Comparison of ENCODE assay signal across 13 mouse cellular contexts in genomic region chr17:28030446-28030845, GRCm38 (mm10). TPM values are rescaled to one million over a fixed set of nuclear protein-coding genes. Genes with fewer than 3 reads are reported as not detected.
DNase-seq lines count a peak whose midpoint lies in the region; ATAC-seq and TF ChIP-seq lines count a peak whose summit lies in the region.
"Had no signal": no experiment of that assay in that cellular context is flagged by ENCODE, and none has a peak within 500 bp of the region (broad histone marks: within the 10 kb centered on the region; RNA-seq: fewer than 3 reads in every experiment).

No protein-coding gene starts in this region.

- H3K9me3 ChIP-seq in forebrain, embryonic 10.5 days = no peaks in the 10 kb centered on the region
- no peaks in the 10 kb centered on the region for H3K9me3 ChIP-seq in forebrain, embryonic 16.5 days (ENCODE audit: control insufficient read depth, low read length)
- no peaks in the 10 kb centered on the region for H3K9me3 ChIP-seq in hindbrain, postnatal 0 days (ENCODE audit: low read length)
- no peaks in the 10 kb centered on the region for H3K9me3 ChIP-seq in hindbrain, embryonic 14.5 days (ENCODE audit: control insufficient read depth, low read length)
- H3K9me3 ChIP-seq in neural tube, embryonic 13.5 days = no peaks in the 10 kb centered on the region
- H3K9me3 ChIP-seq: neural tube, embryonic 12.5 days had no signal

- H3K9ac ChIP-seq in forebrain, embryonic 16.5 days (replicated peaks; ENCODE audit: low read depth, low read length) = no peak overlapping the region
- H3K9ac ChIP-seq in hindbrain, postnatal 0 days (replicated peaks; ENCODE audit: low read length) = no peak overlapping the region
- H3K9ac ChIP-seq in hindbrain, embryonic 14.5 days = no peak overlapping the region
- H3K9ac ChIP-seq in neural tube, embryonic 13.5 days = no peak overlapping the region
- H3K9ac ChIP-seq: lung, embryonic 14.5 days; neural tube, embryonic 12.5 days had no signal

- no peak overlapping the region for H3K4me2 ChIP-seq in forebrain, embryonic 16.5 days (ENCODE audit: low read length)
- H3K4me2 ChIP-seq in hindbrain, postnatal 0 days (ENCODE audit: low read depth, low read length) = no peak overlapping the region
- H3K4me2 ChIP-seq in hindbrain, embryonic 14.5 days (replicated peaks) = no peak overlapping the region
- H3K4me2 ChIP-seq in neural tube, embryonic 13.5 days = no peak overlapping the region
- H3K4me2 ChIP-seq: lung, embryonic 14.5 days; neural tube, embryonic 12.5 days had no signal

- TF ChIP-seq CTCF in hindbrain, postnatal 0 days (IDR thresholded peaks at IDR 0.05; ENCODE audit: low read depth) = no peak

- H3K27ac ChIP-seq in forebrain, embryonic 10.5 days = peak overlapping the region; percentile 52; the same call in 1 of the 2 replicates
- no peak overlapping the region for H3K27ac ChIP-seq in forebrain, embryonic 16.5 days (ENCODE audit: low read length)
- peak overlapping the region; percentile 15; the same call in 1 of the 2 replicates for H3K27ac ChIP-seq in hindbrain, postnatal 0 days
- H3K27ac ChIP-seq in hindbrain, embryonic 14.5 days = no peak overlapping the region
- H3K27ac ChIP-seq in neural tube, embryonic 13.5 days (replicated peaks) = peak overlapping the region; percentile 52
- H3K27ac ChIP-seq: neural tube, embryonic 12.5 days had no signal

- peaks cover 5% of the 10 kb centered on the region for H3K36me3 ChIP-seq in forebrain, embryonic 10.5 days (replicated peaks)
- H3K36me3 ChIP-seq in forebrain, embryonic 16.5 days (ENCODE audit: control insufficient read depth, insufficient read depth) = no peaks in the 10 kb centered on the region
- no peaks in the 10 kb centered on the region for H3K36me3 ChIP-seq in hindbrain, postnatal 0 days (ENCODE audit: insufficient read depth, low read length)
- no peaks in the 10 kb centered on the region for H3K36me3 ChIP-seq in hindbrain, embryonic 14.5 days (replicated peaks; ENCODE audit: control insufficient read depth, insufficient read depth)
- no peaks in the 10 kb centered on the region for H3K36me3 ChIP-seq in neural tube, embryonic 13.5 days

- no peaks in the 10 kb centered on the region for H3K27me3 ChIP-seq in forebrain, embryonic 10.5 days (ENCODE audit: poor library complexity, severe bottlenecking)
- H3K27me3 ChIP-seq in forebrain, embryonic 16.5 days (replicated peaks; ENCODE audit: control insufficient read depth, insufficient read depth, low read length) = no peaks in the 10 kb centered on the region
- no peaks in the 10 kb centered on the region for H3K27me3 ChIP-seq in hindbrain, postnatal 0 days (ENCODE audit: insufficient read depth, low read length)
- H3K27me3 ChIP-seq in hindbrain, embryonic 14.5 days (ENCODE audit: control insufficient read depth, insufficient read depth, low read length) = no peaks in the 10 kb centered on the region
- H3K27me3 ChIP-seq in neural tube, embryonic 13.5 days = no peaks in the 10 kb centered on the region
- H3K27me3 ChIP-seq: neural tube, embryonic 12.5 days; Patski had no signal

- H3K4me1 ChIP-seq in forebrain, embryonic 10.5 days = peaks cover 70% of the 10 kb centered on the region
- peaks cover 40% of the 10 kb centered on the region for H3K4me1 ChIP-seq in forebrain, embryonic 16.5 days (replicated peaks; ENCODE audit: control insufficient read depth, insufficient read depth, low read length)
- peaks cover 24% of the 10 kb centered on the region for H3K4me1 ChIP-seq in hindbrain, postnatal 0 days (ENCODE audit: insufficient read depth, low read length)
- H3K4me1 ChIP-seq in hindbrain, embryonic 14.5 days (replicated peaks; ENCODE audit: control insufficient read depth, insufficient read depth, low read length) = peaks cover 38% of the 10 kb centered on the region
- peaks cover 80% of the 10 kb centered on the region for H3K4me1 ChIP-seq in neural tube, embryonic 13.5 days (replicated peaks)

- no peak for DNase-seq in forebrain, embryonic 10.5 days (ENCODE audit: extremely low spot score, low spot score)
- no peak for DNase-seq in hindbrain, postnatal 0 days (ENCODE audit: low spot score)
- no peak for DNase-seq in hindbrain, embryonic 14.5 days (ENCODE audit: low spot score)
- DNase-seq in neural tube, embryonic 10.5 days (ENCODE audit: extremely low spot score, low spot score) = no peak
- DNase-seq in telencephalon, adult 2 months (ENCODE audit: low read depth, low spot score) = peak; percentile 83
- no peak for DNase-seq in retina, embryonic 14.5 days (ENCODE audit: low spot score)
- DNase-seq: lung, embryonic 14.5 days had no signal

- H3K4me3 ChIP-seq in forebrain, embryonic 10.5 days = no peak overlapping the region
- H3K4me3 ChIP-seq in forebrain, embryonic 16.5 days (replicated peaks; ENCODE audit: low read length) = no peak overlapping the region
- no peak overlapping the region for H3K4me3 ChIP-seq in hindbrain, postnatal 0 days (ENCODE audit: low read length)
- no peak overlapping the region for H3K4me3 ChIP-seq in hindbrain, embryonic 14.5 days (replicated peaks; ENCODE audit: low read length)
- no peak overlapping the region for H3K4me3 ChIP-seq in neural tube, embryonic 13.5 days
- H3K4me3 ChIP-seq: neural tube, embryonic 12.5 days had no signal

- WGBS in forebrain, embryonic 10.5 days = 91% methylated on average over 10 of the region's 10 CpGs
- WGBS in forebrain, embryonic 16.5 days = 89% methylated on average over 10 of the region's 10 CpGs
- 75% methylated on average over 10 of the region's 10 CpGs for WGBS in hindbrain, postnatal 0 days
- WGBS in hindbrain, embryonic 14.5 days = 83% methylated on average over 10 of the region's 10 CpGs
- 75% methylated on average over 10 of the region's 10 CpGs for WGBS in neural tube, embryonic 13.5 days

- no peak for ATAC-seq in forebrain, embryonic 16.5 days
- ATAC-seq in hindbrain, postnatal 0 days = no peak
- no peak for ATAC-seq in hindbrain, embryonic 14.5 days (ENCODE audit: low FRiP score)
- no peak for ATAC-seq in neural tube, embryonic 13.5 days (ENCODE audit: low read depth)
- ATAC-seq: intestine, postnatal 0 days; Patski had no signal

RNA-seq across cellular contexts. Expression of gene Tcp11, which starts 50.0 kb away (rescaled TPM):
- polyA plus RNA-seq in forebrain, embryonic 10.5 days (2016; fragmentation: Nextera tagmentation; extraction: Ambion mirVana) = 0.68 and 0.85 TPM in 2 replicates
- polyA plus RNA-seq in forebrain, embryonic 16.5 days (2015; fragmentation: Nextera tagmentation; extraction: Ambion mirVana) = 1.7 and 1.8 TPM in 2 replicates
- 2.9 and 3.6 TPM in 2 replicates for total RNA-seq in hindbrain, postnatal 0 days (2014; rRNA removed)
- polyA plus RNA-seq in hindbrain, postnatal 0 days (2015; fragmentation: Nextera tagmentation; extraction: Ambion mirVana) = 1.9 and 2.0 TPM in 2 replicates
- 0.94 and 1.6 TPM in 2 replicates for polyA plus RNA-seq in hindbrain, embryonic 14.5 days (2014; fragmentation: Nextera tagmentation; extraction: Ambion mirVana)
- polyA plus RNA-seq in neural tube, embryonic 13.5 days (2015; fragmentation: Nextera tagmentation; extraction: Ambion mirVana) = 1.5 and 2.5 TPM in 2 replicates
- total RNA-seq: gastrocnemius, adult 8-10 months had no signal

Comparison
In these comparisons a context has a peak if more than half of its experiments do, and no peak if none do; other contexts are left out.
1. H3K27ac ChIP-seq: peak in forebrain, embryonic 10.5 days (single experiment), hindbrain, postnatal 0 days (single experiment) and neural tube, embryonic 13.5 days (single experiment); none in forebrain, embryonic 16.5 days (single experiment) and hindbrain, embryonic 14.5 days (single experiment).